Mouse (Mus musculus): ENCODE measurements around the gene Nppb. TPM values are rescaled to one million over a fixed set of nuclear protein-coding genes. Genes with fewer than 3 reads are reported as not detected.

Gene Nppb
- 0.24 and 2.3 TPM in 2 replicates for polyA plus RNA-seq (2012; rRNA removed)

DNA sequence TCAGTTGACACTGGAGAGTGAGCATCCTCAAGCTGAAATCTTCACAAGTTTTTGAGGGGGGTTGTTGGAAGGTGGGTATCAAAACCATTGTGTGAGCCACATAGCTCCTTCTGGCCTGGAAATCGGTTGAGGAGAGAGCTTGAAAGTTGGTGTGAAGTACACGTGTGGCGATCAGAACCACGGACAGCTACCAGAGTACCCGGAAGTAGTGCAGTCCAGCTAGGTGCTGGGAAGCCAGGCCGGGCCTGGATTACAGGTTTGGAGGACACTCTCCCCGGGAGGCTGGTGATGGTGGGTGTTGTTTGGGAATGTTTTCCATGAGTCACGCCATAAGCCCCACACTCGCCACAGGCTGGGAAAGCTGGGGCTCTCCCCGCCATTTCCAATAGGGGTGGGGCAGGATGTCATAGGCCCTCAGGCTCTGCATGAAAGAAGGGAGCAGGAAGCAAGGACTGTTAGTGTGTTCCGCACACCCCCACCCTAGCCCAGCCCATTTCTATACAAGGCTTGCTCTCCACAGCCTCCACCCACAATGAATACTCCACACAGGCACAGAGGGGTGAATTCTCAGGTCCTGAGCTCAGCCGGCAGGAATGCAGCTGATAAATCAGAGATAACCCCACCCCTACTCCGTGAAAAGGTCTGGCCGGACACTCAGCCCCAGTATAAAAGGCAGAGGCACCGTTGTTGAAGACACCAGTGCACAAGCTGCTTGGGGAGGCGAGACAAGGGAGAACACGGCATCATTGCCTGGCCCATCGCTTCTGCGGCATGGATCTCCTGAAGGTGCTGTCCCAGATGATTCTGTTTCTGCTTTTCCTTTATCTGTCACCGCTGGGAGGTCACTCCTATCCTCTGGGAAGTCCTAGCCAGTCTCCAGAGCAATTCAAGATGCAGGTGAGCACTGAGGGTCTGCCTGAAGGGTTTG is at the start of gene Nppb:
TSS of gene Nppb (plus strand) at position 584 of the 928 bp plus-strand sequence.
- no peaks in the 10 kb centered on the region for H3K36me3 ChIP-seq (ENCODE audit: control insufficient read depth, insufficient read depth, low read length)
- 0 out of 2 replicates have a peak, but pooled peaks cover 2% of the 10 kb centered on the region for H3K4me1 ChIP-seq (replicated peaks; ENCODE audit: control insufficient read depth, insufficient read depth, low read length)
- H3K27ac ChIP-seq (ENCODE audit: control insufficient read depth, insufficient read depth, low read length): no peak within 1 kb of the TSS
- no peaks in the 10 kb centered on the region for H3K27me3 ChIP-seq (ENCODE audit: control insufficient read depth, insufficient read depth, low read length)
- WGBS: 32% methylated on average over 20 of the region's 20 CpGs
- DNase-seq: no peak
- TF ChIP-seq CTCF (IDR thresholded peaks at IDR 0.05; ENCODE audit: borderline replicate concordance, control insufficient read depth, extremely low read depth, insufficient read depth, low read length, poor library complexity) (no peak), POLR2A (IDR thresholded peaks at IDR 0.05; ENCODE audit: control insufficient read depth, extremely low read depth, insufficient read depth, low read length, poor library complexity) (no peak)
- H3K4me3 ChIP-seq (ENCODE audit: control insufficient read depth, insufficient read depth, low read length): no peak within 1 kb of the TSS

DNA sequence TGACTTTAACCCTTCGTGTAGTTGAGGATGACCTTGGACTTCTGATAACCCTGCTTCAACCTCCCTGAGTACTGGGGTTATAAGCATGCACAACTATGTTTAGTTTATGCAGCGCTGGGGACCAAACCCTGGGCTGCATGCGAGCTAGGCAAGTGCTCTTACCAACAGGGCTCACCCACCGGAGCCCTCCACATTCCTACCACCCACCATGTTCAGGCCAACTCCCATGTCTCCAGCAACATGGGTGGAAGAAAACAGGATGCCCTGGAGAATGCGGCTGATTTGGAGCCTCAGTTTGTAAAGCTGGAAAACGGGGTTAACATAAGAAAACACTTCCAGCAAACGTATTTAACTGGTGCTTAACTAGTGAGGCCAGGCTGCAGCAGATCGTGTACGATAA is 49.7 kb upstream of the Nppb start:
- H3K4me1 ChIP-seq (replicated peaks; ENCODE audit: control insufficient read depth, insufficient read depth, low read length): peaks cover 7% of the 10 kb centered on the region
- no peak for TF ChIP-seq POLR2A (IDR thresholded peaks at IDR 0.05; ENCODE audit: control insufficient read depth, extremely low read depth, insufficient read depth, low read length, poor library complexity)
- no peak for TF ChIP-seq CTCF (IDR thresholded peaks at IDR 0.05; ENCODE audit: borderline replicate concordance, control insufficient read depth, extremely low read depth, insufficient read depth, low read length, poor library complexity)
- H3K4me3 ChIP-seq (ENCODE audit: control insufficient read depth, insufficient read depth, low read length): peak overlapping the region; percentile 76; the same call in 1 of the 2 replicates
- DNase-seq: no peak
- 44% methylated on average over 9 of the region's 9 CpGs for WGBS
- H3K27me3 ChIP-seq (ENCODE audit: control insufficient read depth, insufficient read depth, low read length): no peaks in the 10 kb centered on the region
- H3K27ac ChIP-seq (ENCODE audit: control insufficient read depth, insufficient read depth, low read length): no peak overlapping the region
- no peaks in the 10 kb centered on the region for H3K36me3 ChIP-seq (ENCODE audit: control insufficient read depth, insufficient read depth, low read length)

GRCm38 (mm10) chr4:147936331-147936954 is 49.1 kb upstream of the Nppb start, which contains the start of gene Plod1:
Gene Plod1 (minus strand): TSS chr4:147936767.
- WGBS: 1% methylated on average over 51 of the region's 51 CpGs

GRCm38 (mm10) chr4:147937021-147937420 is 48.6 kb upstream of the Nppb start:
- TF ChIP-seq POLR2A (IDR thresholded peaks at IDR 0.05; ENCODE audit: control insufficient read depth, extremely low read depth, insufficient read depth, low read length, poor library complexity): no peak
- no peak for TF ChIP-seq CTCF (IDR thresholded peaks at IDR 0.05; ENCODE audit: borderline replicate concordance, control insufficient read depth, extremely low read depth, insufficient read depth, low read length, poor library complexity)
- 46% methylated on average over 3 of the region's 3 CpGs for WGBS
- no peaks in the 10 kb centered on the region for H3K36me3 ChIP-seq (ENCODE audit: control insufficient read depth, insufficient read depth, low read length)
- no peak for DNase-seq
- H3K27ac ChIP-seq (ENCODE audit: control insufficient read depth, insufficient read depth, low read length): no peak overlapping the region
- H3K27me3 ChIP-seq (ENCODE audit: control insufficient read depth, insufficient read depth, low read length): no peaks in the 10 kb centered on the region
- peak overlapping the region; percentile 76 for H3K4me3 ChIP-seq (ENCODE audit: control insufficient read depth, insufficient read depth, low read length)
- H3K4me1 ChIP-seq (replicated peaks; ENCODE audit: control insufficient read depth, insufficient read depth, low read length): peaks cover 12% of the 10 kb centered on the region

More at GRCm38 (mm10) chr4:147936331-147936954, 49.1 kb upstream of the Nppb start, which contains the start of gene Plod1:
- Histone ChIP-seq H3K4me3 (ENCODE audit: control insufficient read depth, insufficient read depth, low read length) (peak within 1 kb of the TSS; percentile 76), H3K27me3 (ENCODE audit: control insufficient read depth, insufficient read depth, low read length) (no peaks in the 10 kb centered on the region), H3K36me3 (ENCODE audit: control insufficient read depth, insufficient read depth, low read length) (no peaks in the 10 kb centered on the region), H3K27ac (ENCODE audit: control insufficient read depth, insufficient read depth, low read length) (no peak within 1 kb of the TSS), H3K4me1 (replicated peaks; ENCODE audit: control insufficient read depth, insufficient read depth, low read length) (peaks cover 7% of the 10 kb centered on the region)
- peak; percentile 82 for DNase-seq
- TF ChIP-seq POLR2A (IDR thresholded peaks at IDR 0.05; ENCODE audit: control insufficient read depth, extremely low read depth, insufficient read depth, low read length, poor library complexity) (peak; percentile 62; the same call in 1 of the 2 replicates), CTCF (IDR thresholded peaks at IDR 0.05; ENCODE audit: borderline replicate concordance, control insufficient read depth, extremely low read depth, insufficient read depth, low read length, poor library complexity) (0 out of 2 replicates have a peak, but pooled peaks have one; percentile 24)

- H3K4me3 ChIP-seq (ENCODE audit: control insufficient read depth, insufficient read depth, low read length): no peak overlapping the region
- 94% methylated on average over 5 of the region's 5 CpGs for WGBS
- H3K4me1 ChIP-seq (replicated peaks; ENCODE audit: control insufficient read depth, insufficient read depth, low read length): peaks cover 16% of the 10 kb centered on the region
- DNase-seq: no peak
- H3K27ac ChIP-seq (ENCODE audit: control insufficient read depth, insufficient read depth, low read length): no peak overlapping the region
- TF ChIP-seq POLR2A (IDR thresholded peaks at IDR 0.05; ENCODE audit: control insufficient read depth, extremely low read depth, insufficient read depth, low read length, poor library complexity): no peak
- no peak for TF ChIP-seq CTCF (IDR thresholded peaks at IDR 0.05; ENCODE audit: borderline replicate concordance, control insufficient read depth, extremely low read depth, insufficient read depth, low read length, poor library complexity)
- H3K27me3 ChIP-seq (ENCODE audit: control insufficient read depth, insufficient read depth, low read length): no peaks in the 10 kb centered on the region
- no peaks in the 10 kb centered on the region for H3K36me3 ChIP-seq (ENCODE audit: control insufficient read depth, insufficient read depth, low read length)
These were observed 48.1 kb upstream of the Nppb start for GRCm38 (mm10) chr4:147937486-147937885.
